Mouse (Mus musculus) intestine, embryonic 16.5 days (tissue): ENCODE data around the gene Ugt1a9. TPM values are rescaled to one million over a fixed set of nuclear protein-coding genes. Genes with fewer than 3 reads are reported as not detected.

Experiments
- polyA plus RNA-seq: library from polyadenylated mRNA; unstranded; fragments of >200 nt; fragmentation: Nextera tagmentation; extraction: Ambion mirVana; gene quantifications from 2 replicates; pipeline ENCODE4 v1.2.1, GENCODE M21; 2015

The Ugt1a9 gene
- polyA plus RNA-seq, 1 experiment from 2014 or later = 17.8 TPM

Other genes with a start within 250 kb of the Ugt1a9 start
- gene Dgkd, start 217.5 kb upstream of the Ugt1a9 start, polyA plus RNA-seq = 24.0 and 26.9 TPM in 2 replicates
- 27.4 and 28.4 TPM in 2 replicates for gene Usp40, start 62.2 kb upstream of the Ugt1a9 start, polyA plus RNA-seq
- not detected in 2 replicates for gene Ugt1a10, start 15.4 kb upstream of the Ugt1a9 start, polyA plus RNA-seq
- gene Ugt1a8, start 17.0 kb downstream of the Ugt1a9 start, polyA plus RNA-seq = not detected in 2 replicates
- 82.7 and 89.2 TPM in 2 replicates for gene Ugt1a7c, start 24.3 kb downstream of the Ugt1a9 start, polyA plus RNA-seq
- gene Ugt1a6b, start 32.5 kb downstream of the Ugt1a9 start, polyA plus RNA-seq = 0.36 and 0.49 TPM in 2 replicates
- gene Ugt1a6a, start 64.0 kb downstream of the Ugt1a9 start, polyA plus RNA-seq = 9.0 and 11.0 TPM in 2 replicates
- gene Ugt1a5, start 95.2 kb downstream of the Ugt1a9 start, polyA plus RNA-seq = not detected in 2 replicates
- gene Ugt1a2, start 129.8 kb downstream of the Ugt1a9 start, polyA plus RNA-seq = 0.37 TPM in 1 of 2 replicates, not detected in the other
- 5.7 and 8.0 TPM in 2 replicates for gene Dnajb3, start 135.0 kb downstream of the Ugt1a9 start, polyA plus RNA-seq
- gene Ugt1a1, start 141.2 kb downstream of the Ugt1a9 start, polyA plus RNA-seq = 55.9 and 79.1 TPM in 2 replicates
- 0.76 and 0.88 TPM in 2 replicates for gene Mroh2a, start 156.2 kb downstream of the Ugt1a9 start, polyA plus RNA-seq
- gene Hjurp, start 206.8 kb downstream of the Ugt1a9 start, polyA plus RNA-seq = 135 and 141 TPM in 2 replicates
- not detected in 2 replicates for gene Trpm8, start 206.9 kb downstream of the Ugt1a9 start, polyA plus RNA-seq